Mouse (Mus musculus): ENCODE data around the gene Tnfrsf14. TPM values are rescaled to one million over a fixed set of nuclear protein-coding genes. Genes with fewer than 3 reads are reported as not detected.
A peak's percentile ranks its signal among the peaks of the same experiment; 100 is the strongest.

Tnfrsf14 gene
- total RNA-seq, 2 experiments from 2014 or later = 775 to 899 TPM

GRCm38 (mm10) chr4:154949589-154949982, 21.2 kb upstream of the Tnfrsf14 start:
- no peak for ATAC-seq (replicated peaks; ENCODE audit: low FRiP score, poor library complexity, severe bottlenecking)

GRCm38 (mm10) chr4:154948940-154949588, 20.7 kb upstream of the Tnfrsf14 start:
- no peak for ATAC-seq (replicated peaks; ENCODE audit: low FRiP score, poor library complexity, severe bottlenecking)

GRCm38 (mm10) chr4:154948066-154948939, 19.9 kb upstream of the Tnfrsf14 start:
- no peak for ATAC-seq (replicated peaks; ENCODE audit: low FRiP score, poor library complexity, severe bottlenecking)

- ATAC-seq (replicated peaks; ENCODE audit: low FRiP score, poor library complexity, severe bottlenecking) = no peak
Measured at GRCm38 (mm10) chr4:154946319-154946718, 18.0 kb upstream of the Tnfrsf14 start.

GRCm38 (mm10) chr4:154944121-154944590, 15.8 kb upstream of the Tnfrsf14 start:
- ATAC-seq (replicated peaks; ENCODE audit: low FRiP score, poor library complexity, severe bottlenecking) = peak; percentile 98

- ATAC-seq (replicated peaks; ENCODE audit: low FRiP score, poor library complexity, severe bottlenecking) = no peak
Measured at GRCm38 (mm10) chr4:154943323-154944039, 15.1 kb upstream of the Tnfrsf14 start.

GRCm38 (mm10) chr4:154942632-154943322, 14.4 kb upstream of the Tnfrsf14 start:
- ATAC-seq (replicated peaks; ENCODE audit: low FRiP score, poor library complexity, severe bottlenecking) = no peak

GRCm38 (mm10) chr4:154941831-154942230, 13.5 kb upstream of the Tnfrsf14 start:
- ATAC-seq (replicated peaks; ENCODE audit: low FRiP score, poor library complexity, severe bottlenecking) = no peak

GRCm38 (mm10) chr4:154940156-154940555, 11.8 kb upstream of the Tnfrsf14 start:
- ATAC-seq (replicated peaks; ENCODE audit: low FRiP score, poor library complexity, severe bottlenecking) = no peak

GRCm38 (mm10) chr4:154937746-154938145, 9.4 kb upstream of the Tnfrsf14 start:
- ATAC-seq (replicated peaks; ENCODE audit: low FRiP score, poor library complexity, severe bottlenecking) = no peak

GRCm38 (mm10) chr4:154936542-154937255, 8.3 kb upstream of the Tnfrsf14 start:
- no peak for ATAC-seq (replicated peaks; ENCODE audit: low FRiP score, poor library complexity, severe bottlenecking)

GRCm38 (mm10) chr4:154935788-154936187, 7.4 kb upstream of the Tnfrsf14 start:
- peak; percentile 62; the same call in 1 of the 2 replicates for ATAC-seq (replicated peaks; ENCODE audit: low FRiP score, poor library complexity, severe bottlenecking)

- ATAC-seq (replicated peaks; ENCODE audit: low FRiP score, poor library complexity, severe bottlenecking) = no peak
Measured at GRCm38 (mm10) chr4:154934800-154935199, 6.4 kb upstream of the Tnfrsf14 start.

GRCm38 (mm10) chr4:154933306-154933907, 5.0 kb upstream of the Tnfrsf14 start:
- ATAC-seq (replicated peaks; ENCODE audit: low FRiP score, poor library complexity, severe bottlenecking) = no peak

- ATAC-seq (replicated peaks; ENCODE audit: low FRiP score, poor library complexity, severe bottlenecking) = peak; percentile 78
Measured at GRCm38 (mm10) chr4:154929088-154929660, 811 bp upstream of the Tnfrsf14 start.

- ATAC-seq (replicated peaks; ENCODE audit: low FRiP score, poor library complexity, severe bottlenecking) = peak; percentile 68
Measured at GRCm38 (mm10) chr4:154927899-154928337, 445 bp downstream of the Tnfrsf14 start.

GRCm38 (mm10) chr4:154926969-154927898, 1.1 kb downstream of the Tnfrsf14 start:
- peak; percentile 25 for ATAC-seq (replicated peaks; ENCODE audit: low FRiP score, poor library complexity, severe bottlenecking)

Measured in erythroid progenitor cell, adult 5-6 weeks (primary cell).